Mouse (Mus musculus): ENCODE measurements around the gene Noc2l. TPM values are rescaled to one million over a fixed set of nuclear protein-coding genes. Genes with fewer than 3 reads are reported as not detected.

Noc2l gene
- 70.2 and 81.1 TPM in 2 replicates for polyA plus RNA-seq (2015; fragmentation: Nextera tagmentation; extraction: Ambion mirVana)

GRCm38 (mm10) chr4:156235808-156236533 lies at the start of gene Noc2l:
TSS of gene Noc2l (plus strand) at chr4:156236010.
- H3K4me1 ChIP-seq (ENCODE audit: insufficient read depth, low read length), result peaks cover 17% of the 10 kb centered on the region
- peak within 1 kb of the TSS; percentile 94 for H3K27ac ChIP-seq (ENCODE audit: low read length)
- peak within 1 kb of the TSS; percentile 94 for H3K4me3 ChIP-seq (ENCODE audit: low read length)
- WGBS, result under 1% methylated on average over 87 of the region's 90 CpGs
- H3K9ac ChIP-seq (replicated peaks; ENCODE audit: low read length), result peak within 1 kb of the TSS; percentile 80
- H3K9me3 ChIP-seq (ENCODE audit: low read length), result no peaks in the 10 kb centered on the region
- no peaks in the 10 kb centered on the region for H3K27me3 ChIP-seq (ENCODE audit: insufficient read depth, low read length)
- peaks cover 52% of the 10 kb centered on the region for H3K36me3 ChIP-seq (ENCODE audit: insufficient read depth, low read length)
- ATAC-seq (ENCODE audit: low FRiP score, low TSS enrichment), result peak; percentile 88
- H3K4me2 ChIP-seq (replicated peaks; ENCODE audit: low read depth, low read length), result peak within 1 kb of the TSS; percentile 93

GRCm38 (mm10) chr4:156188162-156188810 lies 47.5 kb upstream of the Noc2l start:
- Histone ChIP-seq H3K27ac (ENCODE audit: low read length) (peak overlapping the region; percentile 84), H3K9ac (replicated peaks; ENCODE audit: low read length) (no peak overlapping the region), H3K27me3 (ENCODE audit: insufficient read depth, low read length) (no peaks in the 10 kb centered on the region), H3K4me2 (replicated peaks; ENCODE audit: low read depth, low read length) (no peak overlapping the region), H3K36me3 (ENCODE audit: insufficient read depth, low read length) (peaks cover 25% of the 10 kb centered on the region), H3K4me3 (ENCODE audit: low read length) (no peak overlapping the region), H3K4me1 (ENCODE audit: insufficient read depth, low read length) (peaks cover 83% of the 10 kb centered on the region), H3K9me3 (ENCODE audit: low read length) (no peaks in the 10 kb centered on the region)
- WGBS, result 71% methylated on average over 5 of the region's 5 CpGs
- no peak for ATAC-seq (ENCODE audit: low FRiP score, low TSS enrichment)

DNA sequence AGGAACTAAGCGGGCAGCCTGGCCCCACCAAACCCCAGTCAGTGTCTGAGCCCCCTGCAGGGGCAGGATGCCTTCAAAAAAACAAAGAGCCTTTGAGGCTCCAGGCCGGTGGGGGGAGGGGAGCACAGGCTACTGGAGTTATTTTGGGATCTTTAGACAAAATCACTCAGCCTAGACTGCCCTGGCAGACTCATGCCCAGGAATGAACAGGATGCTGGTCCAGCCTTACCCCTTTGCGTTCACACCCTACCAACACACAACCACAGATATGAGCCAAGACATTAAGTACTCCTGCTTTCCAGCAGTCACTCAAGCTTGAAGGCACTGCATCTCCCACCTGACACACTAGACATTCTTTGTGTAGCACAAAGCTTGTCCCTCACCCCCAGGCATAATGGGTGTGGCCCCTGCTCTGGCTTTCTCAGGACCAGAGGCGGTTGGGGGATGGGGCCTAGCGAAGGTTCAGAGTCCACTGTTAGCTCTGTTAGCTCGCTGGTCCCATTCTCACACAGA lies 46.9 kb upstream of the Noc2l start:
- WGBS, result 19% methylated on average over 6 of the region's 6 CpGs
- no peaks in the 10 kb centered on the region for H3K27me3 ChIP-seq (ENCODE audit: insufficient read depth, low read length)
- 0 out of 2 replicates have a peak overlapping the region, but pooled peaks have one; percentile 4 for H3K9ac ChIP-seq (replicated peaks; ENCODE audit: low read length)
- ATAC-seq (ENCODE audit: low FRiP score, low TSS enrichment), result peak; percentile 66
- peaks cover 89% of the 10 kb centered on the region for H3K4me1 ChIP-seq (ENCODE audit: insufficient read depth, low read length)
- peaks cover 25% of the 10 kb centered on the region for H3K36me3 ChIP-seq (ENCODE audit: insufficient read depth, low read length)
- H3K4me2 ChIP-seq (replicated peaks; ENCODE audit: low read depth, low read length), result peak overlapping the region; percentile 11
- no peaks in the 10 kb centered on the region for H3K9me3 ChIP-seq (ENCODE audit: low read length)
- peak overlapping the region; percentile 84 for H3K27ac ChIP-seq (ENCODE audit: low read length)
- H3K4me3 ChIP-seq (ENCODE audit: low read length), result no peak overlapping the region

DNA sequence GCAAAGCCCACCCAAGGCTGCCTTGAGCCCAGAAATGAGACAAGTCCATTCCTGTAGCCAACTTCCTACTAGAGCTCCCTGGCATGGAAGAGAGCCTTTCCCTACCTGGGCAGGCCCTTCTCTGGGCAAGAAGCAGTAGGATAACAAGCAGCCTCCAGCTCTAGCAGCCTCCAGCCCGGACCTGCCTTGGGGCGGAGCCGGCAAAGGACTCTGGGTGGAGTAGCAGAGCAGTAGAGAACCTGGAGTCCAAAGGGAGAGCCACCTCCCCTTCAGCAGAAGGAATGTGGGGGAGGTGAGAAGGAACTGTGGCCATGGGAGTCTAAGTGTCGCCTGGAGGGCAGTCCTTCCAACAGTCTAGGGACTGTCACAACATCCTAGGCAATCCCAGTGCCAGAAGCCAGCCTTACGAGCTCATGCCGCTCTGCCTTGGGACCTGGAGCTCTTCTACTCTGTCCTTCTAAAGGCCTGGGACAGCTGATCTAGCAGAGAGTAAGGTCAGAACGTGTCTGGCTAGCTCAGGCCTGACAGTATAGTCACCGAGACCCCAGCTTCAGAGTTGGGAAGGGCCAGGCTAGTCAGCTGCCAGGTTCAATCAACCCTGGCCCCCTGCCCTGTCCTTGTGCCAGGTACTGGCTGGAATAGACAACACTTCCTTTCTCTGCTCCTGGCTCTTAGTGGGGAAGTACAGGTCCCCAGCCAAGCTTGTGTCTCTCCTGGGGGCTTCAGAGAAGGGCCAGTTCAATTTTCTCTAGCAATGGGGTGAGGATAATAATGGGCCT lies 43.2 kb upstream of the Noc2l start:
- no peaks in the 10 kb centered on the region for H3K27me3 ChIP-seq (ENCODE audit: insufficient read depth, low read length)
- peak overlapping the region; percentile 91 for H3K27ac ChIP-seq (ENCODE audit: low read length)
- peak overlapping the region; percentile 18; the same call in 1 of the 2 replicates for H3K9ac ChIP-seq (replicated peaks; ENCODE audit: low read length)
- H3K9me3 ChIP-seq (ENCODE audit: low read length), result no peaks in the 10 kb centered on the region
- peak; percentile 20; the same call in 1 of the 2 replicates for ATAC-seq (ENCODE audit: low FRiP score, low TSS enrichment)
- peak overlapping the region; percentile 33 for H3K4me2 ChIP-seq (replicated peaks; ENCODE audit: low read depth, low read length)
- peaks cover 16% of the 10 kb centered on the region for H3K36me3 ChIP-seq (ENCODE audit: insufficient read depth, low read length)
- 0 out of 2 replicates have a peak overlapping the region, but pooled peaks have one; percentile 3 for H3K4me3 ChIP-seq (ENCODE audit: low read length)
- peaks cover 88% of the 10 kb centered on the region for H3K4me1 ChIP-seq (ENCODE audit: insufficient read depth, low read length)
- WGBS, result 29% methylated on average over 8 of the region's 8 CpGs

GRCm38 (mm10) chr4:156193200-156193590 lies 42.6 kb upstream of the Noc2l start:
- 20% methylated on average over 2 of the region's 2 CpGs for WGBS
- peak overlapping the region; percentile 95 for H3K4me2 ChIP-seq (replicated peaks; ENCODE audit: low read depth, low read length)

DNA sequence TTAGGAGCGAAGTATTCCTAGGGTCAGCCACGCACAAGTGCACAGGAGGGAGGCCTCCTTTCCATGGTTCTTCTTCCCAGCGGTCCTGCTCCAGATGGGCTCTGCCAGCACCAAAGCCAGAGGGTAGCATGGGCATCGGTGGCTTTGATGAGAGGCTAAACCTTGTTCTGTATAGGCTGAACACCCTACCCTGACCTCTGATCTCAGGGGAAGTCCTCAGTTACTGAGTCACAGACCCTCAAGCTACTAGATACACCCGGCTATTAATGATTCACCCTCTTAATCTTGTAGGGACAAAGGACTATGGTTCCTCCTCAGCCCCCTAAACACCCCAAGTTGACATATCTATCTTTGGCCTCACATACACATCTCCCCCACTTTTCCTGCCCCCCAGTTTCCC lies 41.9 kb upstream of the Noc2l start:
- H3K4me3 ChIP-seq (ENCODE audit: low read length), result peak overlapping the region; percentile 6; the same call in 1 of the 2 replicates
- H3K4me2 ChIP-seq (replicated peaks; ENCODE audit: low read depth, low read length), result peak overlapping the region; percentile 95
- peaks cover 16% of the 10 kb centered on the region for H3K36me3 ChIP-seq (ENCODE audit: insufficient read depth, low read length)
- ATAC-seq (ENCODE audit: low FRiP score, low TSS enrichment), result no peak
- H3K27me3 ChIP-seq (ENCODE audit: insufficient read depth, low read length), result no peaks in the 10 kb centered on the region
- H3K9ac ChIP-seq (replicated peaks; ENCODE audit: low read length), result no peak overlapping the region; the same call in 1 of the 2 replicates
- 67% methylated on average over 5 of the region's 5 CpGs for WGBS
- H3K27ac ChIP-seq (ENCODE audit: low read length), result peak overlapping the region; percentile 91
- H3K9me3 ChIP-seq (ENCODE audit: low read length), result no peaks in the 10 kb centered on the region
- peaks cover 78% of the 10 kb centered on the region for H3K4me1 ChIP-seq (ENCODE audit: insufficient read depth, low read length)

More at GRCm38 (mm10) chr4:156193200-156193590, 42.6 kb upstream of the Noc2l start:
- Histone ChIP-seq H3K9ac (replicated peaks; ENCODE audit: low read length) (no peak overlapping the region), H3K4me3 (ENCODE audit: low read length) (no peak overlapping the region), H3K9me3 (ENCODE audit: low read length) (no peaks in the 10 kb centered on the region), H3K36me3 (ENCODE audit: insufficient read depth, low read length) (peaks cover 16% of the 10 kb centered on the region), H3K4me1 (ENCODE audit: insufficient read depth, low read length) (peaks cover 82% of the 10 kb centered on the region), H3K27ac (ENCODE audit: low read length) (peak overlapping the region; percentile 91), H3K27me3 (ENCODE audit: insufficient read depth, low read length) (no peaks in the 10 kb centered on the region)
- no peak for ATAC-seq (ENCODE audit: low FRiP score, low TSS enrichment)

- Histone ChIP-seq H3K36me3 (ENCODE audit: insufficient read depth, low read length) (peaks cover 16% of the 10 kb centered on the region), H3K4me2 (replicated peaks; ENCODE audit: low read depth, low read length) (peak overlapping the region; percentile 95), H3K4me1 (ENCODE audit: insufficient read depth, low read length) (peaks cover 74% of the 10 kb centered on the region), H3K4me3 (ENCODE audit: low read length) (peak overlapping the region; percentile 6; the same call in 1 of the 2 replicates), H3K9me3 (ENCODE audit: low read length) (no peaks in the 10 kb centered on the region), H3K27me3 (ENCODE audit: insufficient read depth, low read length) (no peaks in the 10 kb centered on the region), H3K9ac (replicated peaks; ENCODE audit: low read length) (no peak overlapping the region), H3K27ac (ENCODE audit: low read length) (peak overlapping the region; percentile 14)
- 55% methylated on average over 6 of the region's 6 CpGs for WGBS
- no peak for ATAC-seq (ENCODE audit: low FRiP score, low TSS enrichment)
Measured at GRCm38 (mm10) chr4:156194346-156194745, 41.5 kb upstream of the Noc2l start.

DNA sequence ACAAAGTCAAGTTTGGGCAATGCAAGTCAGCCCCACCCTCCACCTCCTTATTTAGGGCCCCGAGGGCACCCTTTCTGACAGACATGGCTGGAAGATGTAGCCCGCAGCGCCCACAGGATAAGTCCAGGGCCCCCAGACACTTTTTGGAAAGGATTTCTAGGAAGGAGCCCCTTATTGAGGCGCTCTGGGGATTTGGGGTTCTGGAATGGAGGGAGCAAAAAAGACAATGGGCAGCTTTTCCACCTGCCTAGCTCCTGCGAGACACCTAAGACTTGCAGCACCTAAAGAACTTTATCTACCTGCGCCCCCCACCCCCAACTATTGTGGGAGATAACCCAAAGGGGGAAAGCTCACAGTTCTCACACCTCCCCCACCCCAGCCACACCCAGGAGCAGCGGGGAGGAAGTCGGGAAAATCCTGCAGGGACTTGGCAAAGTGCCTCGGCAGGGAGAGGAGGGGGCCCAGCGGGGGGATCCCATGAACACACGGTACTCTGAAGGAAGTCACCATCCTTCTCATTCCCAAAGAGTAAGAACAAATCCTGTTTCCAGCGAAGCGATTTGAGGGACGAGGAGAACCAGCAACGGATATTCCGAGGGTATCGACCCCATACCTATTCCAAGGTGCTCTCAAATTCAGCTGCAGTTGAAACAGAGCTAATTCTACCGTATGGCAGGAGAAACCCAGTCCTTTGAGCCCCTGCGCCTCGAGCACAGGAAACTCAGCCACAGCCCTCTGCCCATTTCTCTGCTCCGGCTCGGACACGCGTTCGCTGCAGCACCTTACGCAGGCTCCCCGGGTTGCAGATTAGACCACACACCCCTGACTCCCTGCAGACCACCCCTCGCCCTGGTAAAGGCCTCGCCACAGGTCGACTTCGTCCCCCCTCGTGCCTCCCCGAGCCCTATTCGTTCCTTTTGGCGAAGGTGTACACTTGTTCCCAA lies 39.6 kb upstream of the Noc2l start:
- ATAC-seq (ENCODE audit: low FRiP score, low TSS enrichment), result no peak
- Histone ChIP-seq H3K9me3 (ENCODE audit: low read length) (no peaks in the 10 kb centered on the region), H3K36me3 (ENCODE audit: insufficient read depth, low read length) (peaks cover 7% of the 10 kb centered on the region), H3K27ac (ENCODE audit: low read length) (peak overlapping the region; percentile 83), H3K4me3 (ENCODE audit: low read length) (peak overlapping the region; percentile 91), H3K9ac (replicated peaks; ENCODE audit: low read length) (peak overlapping the region; percentile 95), H3K4me2 (replicated peaks; ENCODE audit: low read depth, low read length) (peak overlapping the region; percentile 95), H3K27me3 (ENCODE audit: insufficient read depth, low read length) (no peaks in the 10 kb centered on the region), H3K4me1 (ENCODE audit: insufficient read depth, low read length) (peaks cover 55% of the 10 kb centered on the region)
- WGBS, result 5% methylated on average over 35 of the region's 35 CpGs

Data from kidney, embryonic 16.5 days (tissue).